Mouse (Mus musculus): ENCODE data around the gene Epha10. TPM values are rescaled to one million over a fixed set of nuclear protein-coding genes. Genes with fewer than 3 reads are reported as not detected.

Gene Epha10
- polyA plus RNA-seq, 2 experiments = not detected

- H3K4me3 ChIP-seq (ENCODE audit: insufficient read depth in 1 of 2, low read depth in 2 of 2, low read length in 2 of 2) = no peak overlapping the region
- WGBS (ENCODE audit: insufficient replicate concordance) = 9% methylated on average over 4 of the region's 4 CpGs
- H3K27ac ChIP-seq = no peak overlapping the region
- H3K9ac ChIP-seq (replicated peaks) = no peak overlapping the region
- no peaks in the 10 kb centered on the region for H3K9me3 ChIP-seq (ENCODE audit: control insufficient read depth, low read length)
- no peaks in the 10 kb centered on the region; the same call in 1 of the 2 replicates for H3K36me3 ChIP-seq (replicated peaks; ENCODE audit: control insufficient read depth, insufficient read depth, low read depth)
- ATAC-seq (ENCODE audit: insufficient read depth) = no peak
- TF ChIP-seq CTCF (IDR thresholded peaks at IDR 0.05; ENCODE audit: low read depth) (peak; percentile 96), EP300 (IDR thresholded peaks at IDR 0.05; ENCODE audit: low read depth) (no peak)
- no peaks in the 10 kb centered on the region for H3K27me3 ChIP-seq (ENCODE audit: control insufficient read depth, insufficient read depth, low read length)
- H3K4me2 ChIP-seq (ENCODE audit: low read depth) = no peak overlapping the region
- DNase-seq (ENCODE audit: low read depth in 3 of 3, low spot score in 3 of 3) = peak; percentile 41 to 54 (median 50)
- H3K4me1 ChIP-seq (replicated peaks; ENCODE audit: control insufficient read depth in 2 of 2, insufficient read depth in 2 of 2, low read length in 1 of 2) = peaks cover 0 to under 1% of the 10 kb centered on the region in 2 experiments; a peak in 1 of 4 replicates
These were observed 62.3 kb downstream of the Epha10 start for GRCm38 (mm10) chr4:124943022-124943421.

- H3K9me3 ChIP-seq (ENCODE audit: control insufficient read depth, low read length) = no peaks in the 10 kb centered on the region
- H3K36me3 ChIP-seq (replicated peaks; ENCODE audit: control insufficient read depth, insufficient read depth, low read depth) = no peaks in the 10 kb centered on the region; the same call in 1 of the 2 replicates
- H3K4me2 ChIP-seq (ENCODE audit: low read depth) = no peak overlapping the region
- DNase-seq (ENCODE audit: low read depth in 3 of 3, low spot score in 3 of 3) (no peak), ATAC-seq (ENCODE audit: insufficient read depth) (no peak)
- WGBS (ENCODE audit: insufficient replicate concordance) = 67% methylated on average over 5 of the region's 5 CpGs
- no peak overlapping the region for H3K4me3 ChIP-seq (ENCODE audit: insufficient read depth in 1 of 2, low read depth in 2 of 2, low read length in 2 of 2)
- H3K4me1 ChIP-seq (replicated peaks; ENCODE audit: control insufficient read depth in 2 of 2, insufficient read depth in 2 of 2, low read length in 1 of 2) = no peaks in the 10 kb centered on the region
- TF ChIP-seq EP300 (IDR thresholded peaks at IDR 0.05; ENCODE audit: low read depth) (no peak), CTCF (IDR thresholded peaks at IDR 0.05; ENCODE audit: low read depth) (no peak)
- H3K27me3 ChIP-seq (ENCODE audit: control insufficient read depth, insufficient read depth, low read length) = no peaks in the 10 kb centered on the region
- no peak overlapping the region for H3K9ac ChIP-seq (replicated peaks)
- H3K27ac ChIP-seq = no peak overlapping the region
These were observed 63.1 kb downstream of the Epha10 start for GRCm38 (mm10) chr4:124943781-124944180.

GRCm38 (mm10) chr4:124944961-124945360, 64.3 kb downstream of the Epha10 start:
- Histone ChIP-seq H3K27ac (no peak overlapping the region), H3K4me3 (ENCODE audit: insufficient read depth in 1 of 2, low read depth in 2 of 2, low read length in 2 of 2) (no peak overlapping the region), H3K4me1 (replicated peaks; ENCODE audit: control insufficient read depth in 2 of 2, insufficient read depth in 2 of 2, low read length in 1 of 2) (no peaks in the 10 kb centered on the region), H3K27me3 (ENCODE audit: control insufficient read depth, insufficient read depth, low read length) (no peaks in the 10 kb centered on the region), H3K9ac (replicated peaks) (no peak overlapping the region), H3K9me3 (ENCODE audit: control insufficient read depth, low read length) (no peaks in the 10 kb centered on the region), H3K36me3 (replicated peaks; ENCODE audit: control insufficient read depth, insufficient read depth, low read depth) (no peaks in the 10 kb centered on the region), H3K4me2 (ENCODE audit: low read depth) (no peak overlapping the region)
- ATAC-seq (ENCODE audit: insufficient read depth) = no peak
- DNase-seq (ENCODE audit: low read depth in 3 of 3, low spot score in 3 of 3) = no peak
- 52% methylated on average over 2 of the region's 2 CpGs for WGBS (ENCODE audit: insufficient replicate concordance)
- TF ChIP-seq EP300 (IDR thresholded peaks at IDR 0.05; ENCODE audit: low read depth) (no peak), CTCF (IDR thresholded peaks at IDR 0.05; ENCODE audit: low read depth) (peak; percentile 13; the same call in 1 of the 2 replicates)

- no peak for DNase-seq (ENCODE audit: low read depth in 3 of 3, low spot score in 3 of 3)
These were observed 68.8 kb downstream of the Epha10 start for GRCm38 (mm10) chr4:124949488-124949887.

GRCm38 (mm10) chr4:124950181-124951035, 69.7 kb downstream of the Epha10 start:
- Histone ChIP-seq H3K27ac (no peak overlapping the region), H3K27me3 (ENCODE audit: control insufficient read depth, insufficient read depth, low read length) (no peaks in the 10 kb centered on the region), H3K9me3 (ENCODE audit: control insufficient read depth, low read length) (no peaks in the 10 kb centered on the region), H3K36me3 (replicated peaks; ENCODE audit: control insufficient read depth, insufficient read depth, low read depth) (no peaks in the 10 kb centered on the region), H3K4me1 (replicated peaks; ENCODE audit: control insufficient read depth in 2 of 2, insufficient read depth in 2 of 2, low read length in 1 of 2) (no peaks in the 10 kb centered on the region), H3K4me2 (ENCODE audit: low read depth) (no peak overlapping the region), H3K9ac (replicated peaks) (no peak overlapping the region), H3K4me3 (ENCODE audit: insufficient read depth in 1 of 2, low read depth in 2 of 2, low read length in 2 of 2) (no peak overlapping the region)
- DNase-seq (ENCODE audit: low read depth in 3 of 3, low spot score in 3 of 3) = no peak
- no peak for ATAC-seq (ENCODE audit: insufficient read depth)
- TF ChIP-seq EP300 (IDR thresholded peaks at IDR 0.05; ENCODE audit: low read depth) = no peak
- no peak for TF ChIP-seq CTCF (IDR thresholded peaks at IDR 0.05; ENCODE audit: low read depth)
- WGBS (ENCODE audit: insufficient replicate concordance) = 71% methylated on average over 21 of the region's 21 CpGs

More at GRCm38 (mm10) chr4:124949488-124949887, 68.8 kb downstream of the Epha10 start:
- Histone ChIP-seq H3K9ac (replicated peaks) (no peak overlapping the region), H3K27ac (no peak overlapping the region), H3K4me1 (replicated peaks; ENCODE audit: control insufficient read depth in 2 of 2, insufficient read depth in 2 of 2, low read length in 1 of 2) (no peaks in the 10 kb centered on the region), H3K36me3 (replicated peaks; ENCODE audit: control insufficient read depth, insufficient read depth, low read depth) (no peaks in the 10 kb centered on the region), H3K4me3 (ENCODE audit: insufficient read depth in 1 of 2, low read depth in 2 of 2, low read length in 2 of 2) (no peak overlapping the region), H3K27me3 (ENCODE audit: control insufficient read depth, insufficient read depth, low read length) (no peaks in the 10 kb centered on the region), H3K9me3 (ENCODE audit: control insufficient read depth, low read length) (no peaks in the 10 kb centered on the region), H3K4me2 (ENCODE audit: low read depth) (no peak overlapping the region)
- ATAC-seq (ENCODE audit: insufficient read depth) = no peak
- WGBS (ENCODE audit: insufficient replicate concordance) = 64% methylated on average over 3 of the region's 3 CpGs
- no peak for TF ChIP-seq EP300 (IDR thresholded peaks at IDR 0.05; ENCODE audit: low read depth)
- TF ChIP-seq CTCF (IDR thresholded peaks at IDR 0.05; ENCODE audit: low read depth) = no peak

All from liver, embryonic 14.5 days (tissue).